Mouse (Mus musculus) spleen, adult 2 months (tissue): ENCODE results near the gene Rel. TPM values are rescaled to one million over a fixed set of nuclear protein-coding genes. Genes with fewer than 3 reads are reported as not detected.

Experiments used
- DNase-seq, 2 experiments: peaks; one replicate each; pipeline versions ENCODE4 v3.0.0 to v3.0.0-alpha.2; 2012 to 2021; ENCODE audit warnings: low spot score in 2 of 2, low read depth in 1 of 2
- H3K27ac ChIP-seq: fragments of 200-500 bp; 2 replicates; pipeline ENCODE4 v1.5.1; 2012; ENCODE audit warnings: low read length, inconsistent platforms; ENCODE audit not compliant: insufficient read depth
- H3K27me3 ChIP-seq: fragments of 200-500 bp; 2 replicates; pipeline ENCODE4 v1.6.1; 2012; ENCODE audit warnings: mild to moderate bottlenecking, moderate library complexity, low read length, inconsistent platforms; ENCODE audit not compliant: control insufficient read depth, insufficient read depth
- H3K36me3 ChIP-seq: fragments of 200-500 bp; 2 replicates; pipeline ENCODE4 v1.6.1; 2012; ENCODE audit warnings: mild to moderate bottlenecking, low read length, inconsistent platforms; ENCODE audit not compliant: control insufficient read depth, insufficient read depth
- H3K4me1 ChIP-seq: fragments of 200-500 bp; 2 replicates; pipeline ENCODE4 v1.6.1; 2011; ENCODE audit warnings: inconsistent platforms; ENCODE audit not compliant: control insufficient read depth, insufficient read depth, insufficient read length
- H3K4me3 ChIP-seq: fragments of 200-500 bp; 2 replicates; pipeline ENCODE4 v1.5.1; 2011; ENCODE audit warnings: mild to moderate bottlenecking, inconsistent platforms; ENCODE audit not compliant: insufficient read depth, insufficient read length; ENCODE audit errors: extremely low read depth
- CTCF ChIP-seq: fragments of 200-500 bp; IDR thresholded peaks from 2 replicates; pipeline ENCODE4 v1.5.1; 2011; ENCODE audit warnings: mild to moderate bottlenecking, inconsistent platforms; ENCODE audit not compliant: insufficient read depth, insufficient read length, insufficient replicate concordance; ENCODE audit errors: extremely low read depth
- POLR2A ChIP-seq: fragments of 200-500 bp; IDR thresholded peaks from 2 replicates; pipeline ENCODE4 v1.6.1; 2011; ENCODE audit warnings: low read depth, low read length, inconsistent platforms
- WGBS: fragments of 180-500 bp; shearing (Covaris S2); methylation state at CpG from one replicate; pipeline ENCODE4 v1.1.7; 2018; 5-methylcytosine and 5-hydroxymethylcytosine counted together
- polyA plus RNA-seq: library from polyadenylated mRNA; depleted of rRNA; stranded (reverse); fragments of >200 nt; gene quantifications from 2 replicates; pipeline ENCODE4 v1.2.3, GENCODE M21; 2012

Gene Rel
- polyA plus RNA-seq, 1 experiment: 12.4 TPM

GRCm38 (mm10) chr11:23730120-23730519 is 40.6 kb downstream of the Rel start:
- H3K27me3 ChIP-seq: no peaks in the 10 kb centered on the region
- no peaks in the 10 kb centered on the region; the same call in 1 of the 2 replicates for H3K4me1 ChIP-seq
- TF ChIP-seq POLR2A (no peak), CTCF (no peak)
- H3K27ac ChIP-seq: no peak overlapping the region
- 82% methylated on average over 4 of the region's 4 CpGs for WGBS
- H3K36me3 ChIP-seq: peaks cover 6% of the 10 kb centered on the region
- DNase-seq: no peak
- no peak overlapping the region for H3K4me3 ChIP-seq

- no peak for DNase-seq
- H3K36me3 ChIP-seq: peaks cover 8% of the 10 kb centered on the region
- H3K4me3 ChIP-seq: no peak overlapping the region
- TF ChIP-seq CTCF (no peak), POLR2A (no peak)
- no peaks in the 10 kb centered on the region for H3K27me3 ChIP-seq
- H3K27ac ChIP-seq: no peak overlapping the region
- WGBS: 99% methylated on average over 2 of the region's 2 CpGs
- H3K4me1 ChIP-seq: no peaks in the 10 kb centered on the region; the same call in 1 of the 2 replicates
Observed at GRCm38 (mm10) chr11:23728186-23728585, 42.6 kb downstream of the Rel start.

- WGBS: 91% methylated on average over 2 of the region's 2 CpGs
- no peak for DNase-seq
- Histone ChIP-seq H3K4me3 (no peak overlapping the region), H3K27ac (no peak overlapping the region), H3K36me3 (peaks cover 8% of the 10 kb centered on the region), H3K4me1 (no peaks in the 10 kb centered on the region; the same call in 1 of the 2 replicates), H3K27me3 (no peaks in the 10 kb centered on the region)
- TF ChIP-seq CTCF (no peak), POLR2A (no peak)
Observed at GRCm38 (mm10) chr11:23726441-23726840, 44.3 kb downstream of the Rel start.

- H3K4me3 ChIP-seq: no peak overlapping the region
- H3K27ac ChIP-seq: no peak overlapping the region
- peaks cover 8% of the 10 kb centered on the region for H3K36me3 ChIP-seq
- no peaks in the 10 kb centered on the region; the same call in 1 of the 2 replicates for H3K4me1 ChIP-seq
- no peak for TF ChIP-seq CTCF
- TF ChIP-seq POLR2A: no peak
- WGBS: 97% methylated on average over 2 of the region's 2 CpGs
- H3K27me3 ChIP-seq: no peaks in the 10 kb centered on the region
- DNase-seq: no peak
Observed at GRCm38 (mm10) chr11:23725850-23726249, 44.9 kb downstream of the Rel start.

- H3K4me1 ChIP-seq: no peaks in the 10 kb centered on the region
- TF ChIP-seq CTCF (no peak), POLR2A (no peak)
- H3K27ac ChIP-seq: no peak overlapping the region
- no peak for DNase-seq
- peaks cover 25% of the 10 kb centered on the region for H3K36me3 ChIP-seq
- 76% methylated on average over 2 of the region's 2 CpGs for WGBS
- no peaks in the 10 kb centered on the region for H3K27me3 ChIP-seq
- H3K4me3 ChIP-seq: no peak overlapping the region
Observed at GRCm38 (mm10) chr11:23722326-23722725, 48.4 kb downstream of the Rel start.

GRCm38 (mm10) chr11:23719825-23720224 is 50.9 kb downstream of the Rel start:
- Histone ChIP-seq H3K27me3 (no peaks in the 10 kb centered on the region), H3K36me3 (peaks cover 20% of the 10 kb centered on the region), H3K27ac (no peak overlapping the region), H3K4me1 (no peaks in the 10 kb centered on the region), H3K4me3 (no peak overlapping the region)
- 90% methylated on average over 3 of the region's 3 CpGs for WGBS
- TF ChIP-seq CTCF: no peak
- TF ChIP-seq POLR2A: no peak
- DNase-seq: no peak

- DNase-seq: no peak
- H3K36me3 ChIP-seq: peaks cover 18% of the 10 kb centered on the region
- no peaks in the 10 kb centered on the region for H3K4me1 ChIP-seq
- H3K27me3 ChIP-seq: no peaks in the 10 kb centered on the region
- H3K4me3 ChIP-seq: no peak overlapping the region
- 86% methylated on average over 2 of the region's 2 CpGs for WGBS
- no peak overlapping the region for H3K27ac ChIP-seq
- TF ChIP-seq CTCF (no peak), POLR2A (no peak)
Observed at GRCm38 (mm10) chr11:23718856-23719255, 51.9 kb downstream of the Rel start.
